Comparison of ENCODE assay signal across 8 mouse cellular contexts in genomic region chr14:52338751-52339511, GRCm38 (mm10). TPM values are rescaled to one million over a fixed set of nuclear protein-coding genes. Genes with fewer than 3 reads are reported as not detected.
DNase-seq lines count a peak whose midpoint lies in the region; ATAC-seq lines count a peak whose summit lies in the region.

No protein-coding gene starts in this region.

- no peak overlapping the region for H3K4me3 ChIP-seq in liver, embryonic 12.5 days

- no peaks in the 10 kb centered on the region for H3K36me3 ChIP-seq in liver, embryonic 12.5 days

- H3K9me3 ChIP-seq in liver, embryonic 12.5 days (replicated peaks): no peaks in the 10 kb centered on the region

- no peak overlapping the region for H3K9ac ChIP-seq in liver, embryonic 12.5 days

- WGBS in liver, embryonic 12.5 days (ENCODE audit: insufficient replicate concordance): 23% methylated on average over 21 of the region's 21 CpGs

- no peak overlapping the region for H3K27ac ChIP-seq in liver, embryonic 12.5 days

- no peak for ATAC-seq in liver, embryonic 12.5 days
- ATAC-seq in megakaryocyte progenitor cell, adult 5-6 weeks (replicated peaks; ENCODE audit: poor library complexity): peak; percentile 93

- peaks cover 8% of the 10 kb centered on the region for H3K4me1 ChIP-seq in liver, embryonic 12.5 days

- peak; percentile 43 for DNase-seq in liver
- peak; percentile 82 to 83 for DNase-seq in cerebellum, postnatal 14 days
- peak; percentile 58 to 84 for DNase-seq in frontal cortex, postnatal 36 days (ENCODE audit: low spot score in 2 of 2)
- peak; percentile 87 for DNase-seq in induced T-regulatory cell, adult 2 months (ENCODE audit: low read depth)
- DNase-seq in left cerebral cortex, adult 18-20 months (ENCODE audit: low spot score in 2 of 2): peak; percentile 70 to 73
- peak; percentile 40 for DNase-seq in right cerebral cortex, postnatal 4 days

- H3K4me2 ChIP-seq in liver, embryonic 12.5 days: no peak overlapping the region

- H3K27me3 ChIP-seq in liver, embryonic 12.5 days (replicated peaks): peaks cover 18% of the 10 kb centered on the region

RNA-seq across cellular contexts. Expression of gene Sall2, which starts 10.4 kb away (rescaled TPM):
- 3.0 and 3.8 TPM in 2 replicates for polyA plus RNA-seq in liver, embryonic 12.5 days (2016; fragmentation: Nextera tagmentation; extraction: Ambion mirVana)
- 10 to 100 TPM; 35.8 to 36.5 TPM for total RNA-seq in left cerebral cortex, adult 18-20 months (2021)
- 0.07 and 0.62 TPM in 2 replicates for total RNA-seq in megakaryocyte progenitor cell, adult 5-6 weeks (2015)
- 0.42 and 0.88 TPM in 2 replicates for total RNA-seq in megakaryocyte progenitor cell, adult 5-6 weeks (2017)

RNA-seq across cellular contexts. Expression of gene Olfr1513, which starts 17.3 kb away (rescaled TPM):
- polyA plus RNA-seq in liver, embryonic 12.5 days (2016; fragmentation: Nextera tagmentation; extraction: Ambion mirVana): not detected in 2 replicates
- total RNA-seq in left cerebral cortex, adult 18-20 months (2021): not detected
- total RNA-seq in megakaryocyte progenitor cell, adult 5-6 weeks (2015): not detected in 2 replicates
- not detected in 2 replicates for total RNA-seq in megakaryocyte progenitor cell, adult 5-6 weeks (2017)

RNA-seq across cellular contexts. Expression of gene Mettl3, which starts 34.0 kb away (rescaled TPM):
- 26.8 and 28.6 TPM in 2 replicates for polyA plus RNA-seq in liver, embryonic 12.5 days (2016; fragmentation: Nextera tagmentation; extraction: Ambion mirVana)
- total RNA-seq in left cerebral cortex, adult 18-20 months (2021): 10 to 100 TPM; 37.6 to 44.1 TPM
- 49.6 and 50.3 TPM in 2 replicates for total RNA-seq in megakaryocyte progenitor cell, adult 5-6 weeks (2015)
- total RNA-seq in megakaryocyte progenitor cell, adult 5-6 weeks (2017): 40.3 and 40.8 TPM in 2 replicates

RNA-seq across cellular contexts. Expression of gene Olfr1512, which starts 40.0 kb away (rescaled TPM):
- polyA plus RNA-seq in liver, embryonic 12.5 days (2016; fragmentation: Nextera tagmentation; extraction: Ambion mirVana): not detected in 2 replicates
- not detected for total RNA-seq in left cerebral cortex, adult 18-20 months (2021)
- not detected in 2 replicates for total RNA-seq in megakaryocyte progenitor cell, adult 5-6 weeks (2015)
- not detected in 2 replicates for total RNA-seq in megakaryocyte progenitor cell, adult 5-6 weeks (2017)

RNA-seq across cellular contexts. Expression of gene Olfr1511, which starts 58.2 kb away (rescaled TPM):
- polyA plus RNA-seq in liver, embryonic 12.5 days (2016; fragmentation: Nextera tagmentation; extraction: Ambion mirVana): not detected in 2 replicates
- total RNA-seq in left cerebral cortex, adult 18-20 months (2021): not detected
- not detected in 2 replicates for total RNA-seq in megakaryocyte progenitor cell, adult 5-6 weeks (2015)
- total RNA-seq in megakaryocyte progenitor cell, adult 5-6 weeks (2017): not detected in 2 replicates

Comparison
In these comparisons a context has a peak if more than half of its experiments do, and no peak if none do; other contexts are left out.
1. RNA of gene Sall2, which starts 10.4 kb away (total RNA-seq): 35.8 to 36.5 TPM in left cerebral cortex, adult 18-20 months; 0.07 to 0.88 TPM in megakaryocyte progenitor cell, adult 5-6 weeks; every median in the first group is over 10 times any median in the second.
2. Peak in every context shown above with its lines, with median percentiles within 50 percentile points of each other: DNase-seq.